10 mouse cellular contexts compared by ENCODE assay signal in the genomic region with DNA sequence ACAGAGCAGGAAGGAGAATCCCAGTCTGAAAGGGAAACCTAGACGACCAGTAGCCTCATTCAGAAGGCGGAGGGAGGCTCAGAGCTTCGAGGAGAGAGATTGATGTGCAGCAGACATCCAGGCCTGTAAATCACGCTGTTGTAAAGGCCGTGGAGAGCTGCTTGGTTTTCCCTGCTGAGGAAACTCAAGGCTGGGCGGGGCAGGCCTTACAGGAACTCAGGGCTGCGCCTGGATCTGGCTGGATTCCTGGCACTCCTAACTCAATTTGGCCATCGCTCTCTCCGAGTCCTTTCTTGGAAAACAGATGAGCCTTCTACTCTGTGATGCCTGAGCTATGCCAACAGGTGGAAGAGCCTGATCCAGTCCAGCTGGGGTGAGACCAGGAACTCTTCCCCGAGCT.
DNase-seq lines count a peak whose midpoint lies in the region; ATAC-seq and TF ChIP-seq lines count a peak whose summit lies in the region.
"Had no signal": no experiment of that assay in that cellular context is flagged by ENCODE, and none has a peak within 500 bp of the region (broad histone marks: within the 10 kb centered on the region; RNA-seq: fewer than 3 reads in every experiment).

No protein-coding gene starts in this region.

- TF ChIP-seq POLR2A in cerebellum, adult 2 months (IDR thresholded peaks at IDR 0.05; ENCODE audit: borderline replicate concordance, insufficient read depth, low read length) = no peak

- peak overlapping the region; percentile 56 for H3K27ac ChIP-seq in gastrocnemius, adult 2 months
- no peak overlapping the region for H3K27ac ChIP-seq in kidney, postnatal 0 days
- H3K27ac ChIP-seq in cerebellum, adult 2 months (ENCODE audit: insufficient read depth, low read length) = no peak overlapping the region
- H3K27ac ChIP-seq in midbrain, embryonic 15.5 days = no peak overlapping the region
- H3K27ac ChIP-seq: left cerebral cortex, adult 2 months; liver, embryonic 12.5 days had no signal

- intact Hi-C loops in gastrocnemius, adult 2 months (cut with DNase I) = loop anchor here (10.0 kb wide), 1 partner anchor 92 kb away; no protein-coding TSS in a partner anchor

- DNase-seq in gastrocnemius, adult 2 months = peak; percentile 72
- DNase-seq in gastrocnemius, postnatal 10 days = no peak
- peak; percentile 44 for DNase-seq in ovary, postnatal 36 days (ENCODE audit: low spot score)
- DNase-seq in ovary, postnatal 10 days (ENCODE audit: low spot score) = no peak
- peak; percentile 70 for DNase-seq in kidney, postnatal 0 days (ENCODE audit: low spot score)
- no peak for DNase-seq in cerebellum, adult 2 months

- no peaks in the 10 kb centered on the region for H3K4me1 ChIP-seq in kidney, postnatal 0 days (replicated peaks; ENCODE audit: insufficient read depth, low read length)
- H3K4me1 ChIP-seq in cerebellum, adult 2 months (ENCODE audit: control insufficient read depth, insufficient read depth, low read length) = peaks cover 44% of the 10 kb centered on the region
- H3K4me1 ChIP-seq in midbrain, embryonic 15.5 days = peaks cover 5% of the 10 kb centered on the region; the same call in 1 of the 2 replicates
- H3K4me1 ChIP-seq: liver, embryonic 12.5 days had no signal

- no peaks in the 10 kb centered on the region for H3K27me3 ChIP-seq in kidney, postnatal 0 days (ENCODE audit: insufficient read depth, low read length)
- no peaks in the 10 kb centered on the region for H3K27me3 ChIP-seq in cerebellum, adult 2 months (ENCODE audit: control insufficient read depth, insufficient read depth, low read length)
- no peaks in the 10 kb centered on the region for H3K27me3 ChIP-seq in midbrain, embryonic 15.5 days (replicated peaks)
- H3K27me3 ChIP-seq: liver, embryonic 12.5 days had no signal

- 18% methylated on average over 10 of the region's 10 CpGs for WGBS in kidney, postnatal 0 days
- 62% methylated on average over 10 of the region's 10 CpGs for WGBS in cerebellum, adult 2 months
- 87% methylated on average over 10 of the region's 10 CpGs for WGBS in midbrain, embryonic 15.5 days

- TF ChIP-seq CTCF in gastrocnemius, adult 2 months (IDR thresholded peaks at IDR 0.05) = no peak
- TF ChIP-seq CTCF in kidney, postnatal 0 days (IDR thresholded peaks at IDR 0.05; ENCODE audit: low read depth) = no peak
- TF ChIP-seq CTCF in cerebellum, adult 2 months (IDR thresholded peaks at IDR 0.05; ENCODE audit: borderline replicate concordance, insufficient read depth, low read depth, low read length) = no peak

- no peak overlapping the region for H3K4me3 ChIP-seq in gastrocnemius, adult 2 months
- no peak overlapping the region for H3K4me3 ChIP-seq in kidney, postnatal 0 days (replicated peaks; ENCODE audit: low read depth, low read length)
- H3K4me3 ChIP-seq in cerebellum, adult 2 months (replicated peaks; ENCODE audit: insufficient read depth, low read depth, low read length) = no peak overlapping the region
- H3K4me3 ChIP-seq in midbrain, embryonic 15.5 days = no peak overlapping the region
- H3K4me3 ChIP-seq: left cerebral cortex, adult 2 months; liver, embryonic 12.5 days had no signal

- H3K36me3 ChIP-seq in kidney, postnatal 0 days (ENCODE audit: insufficient read depth, low read length) = no peaks in the 10 kb centered on the region
- no peaks in the 10 kb centered on the region for H3K36me3 ChIP-seq in midbrain, embryonic 15.5 days (replicated peaks)
- H3K36me3 ChIP-seq: liver, embryonic 12.5 days had no signal

- no peak for ATAC-seq in kidney, postnatal 0 days (replicated peaks; ENCODE audit: low FRiP score, low read depth)
- no peak for ATAC-seq in erythroid progenitor cell, adult 5-6 weeks (replicated peaks; ENCODE audit: low FRiP score, poor library complexity, severe bottlenecking)
- ATAC-seq in midbrain, embryonic 15.5 days (replicated peaks) = no peak
- ATAC-seq: liver, embryonic 12.5 days had no signal

- no peaks in the 10 kb centered on the region for H3K9me3 ChIP-seq in kidney, postnatal 0 days (replicated peaks; ENCODE audit: low read length)
- H3K9me3 ChIP-seq in midbrain, embryonic 15.5 days = no peaks in the 10 kb centered on the region
- H3K9me3 ChIP-seq: liver, embryonic 12.5 days had no signal

- no peak overlapping the region for H3K9ac ChIP-seq in kidney, postnatal 0 days (ENCODE audit: low read depth, low read length)
- no peak overlapping the region for H3K9ac ChIP-seq in midbrain, embryonic 15.5 days
- H3K9ac ChIP-seq: liver, embryonic 12.5 days had no signal

- no peak overlapping the region for H3K4me2 ChIP-seq in kidney, postnatal 0 days (ENCODE audit: low read length)
- no peak overlapping the region for H3K4me2 ChIP-seq in midbrain, embryonic 15.5 days
- H3K4me2 ChIP-seq: liver, embryonic 12.5 days had no signal

Comparison
In these comparisons a context has a peak if more than half of its experiments do, and no peak if none do; other contexts are left out.
1. DNase-seq: peak in gastrocnemius, adult 2 months (single experiment), ovary, postnatal 36 days (single experiment) and kidney, postnatal 0 days (single experiment); none in gastrocnemius, postnatal 10 days (single experiment), ovary, postnatal 10 days (single experiment) and cerebellum, adult 2 months (0 of 2).